In genomic region chr9:31167305-31167704, GRCm38 (mm10) we compare ENCODE assay signal across 19 mouse cellular contexts. TPM values are rescaled to one million over a fixed set of nuclear protein-coding genes. Genes with fewer than 3 reads are reported as not detected.
A peak's percentile ranks its signal among the peaks of the same experiment; 100 is the strongest.
DNase-seq lines count a peak whose midpoint lies in the region; ATAC-seq and TF ChIP-seq lines count a peak whose summit lies in the region.
"Had no signal": no experiment of that assay in that cellular context is flagged by ENCODE, and none has a peak within 500 bp of the region (broad histone marks: within the 10 kb centered on the region; RNA-seq: fewer than 3 reads in every experiment).

No protein-coding gene starts in this region.

- TF ChIP-seq CTCF in layer of hippocampus, adult 2 months (conservative IDR thresholded peaks at IDR 0.05), result no peak
- TF ChIP-seq CTCF in forebrain, postnatal 0 days (IDR thresholded peaks at IDR 0.05; ENCODE audit: low read depth), result no peak

- peak; percentile 54 for DNase-seq in cerebellum, adult 9-10 months
- DNase-seq in cerebellum, postnatal 14 days, result no peak
- no peak for DNase-seq in layer of hippocampus, adult 2 months (ENCODE audit: low spot score in 2 of 2)
- DNase-seq in layer of hippocampus, postnatal 14 days (ENCODE audit: low spot score in 2 of 2), result no peak
- peak; percentile 63 for DNase-seq in brain, adult 2 months (ENCODE audit: low read depth, low spot score)
- DNase-seq in forebrain, postnatal 0 days, result no peak
- DNase-seq: adrenal gland, postnatal 10 days; gastrocnemius, postnatal 10 days; heart, adult 18-20 months; heart, postnatal 14 days; kidney, adult 8-10 months had no signal

- H3K4me1 ChIP-seq in heart, embryonic 12.5 days (replicated peaks), result peaks cover 18% of the 10 kb centered on the region
- no peaks in the 10 kb centered on the region for H3K4me1 ChIP-seq in forebrain, postnatal 0 days (ENCODE audit: insufficient read depth)
- H3K4me1 ChIP-seq: embryonic facial prominence, embryonic 15.5 days; forebrain, embryonic 15.5 days; hindbrain, embryonic 13.5 days had no signal

- H3K9me3 ChIP-seq in heart, embryonic 12.5 days (replicated peaks), result no peaks in the 10 kb centered on the region
- no peaks in the 10 kb centered on the region for H3K9me3 ChIP-seq in forebrain, postnatal 0 days (ENCODE audit: low read length)
- H3K9me3 ChIP-seq: embryonic facial prominence, embryonic 15.5 days; forebrain, embryonic 15.5 days; heart, embryonic 10.5 days; heart, embryonic 15.5 days; hindbrain, embryonic 13.5 days had no signal

- 88% methylated on average over 13 of the region's 13 CpGs for WGBS in heart, embryonic 12.5 days
- WGBS in forebrain, postnatal 0 days, result 94% methylated on average over 13 of the region's 13 CpGs

- H3K27me3 ChIP-seq in heart, embryonic 12.5 days (replicated peaks), result no peaks in the 10 kb centered on the region
- no peaks in the 10 kb centered on the region for H3K27me3 ChIP-seq in forebrain, postnatal 0 days (ENCODE audit: insufficient read depth, low read length)
- H3K27me3 ChIP-seq: embryonic facial prominence, embryonic 15.5 days; forebrain, embryonic 15.5 days; heart, embryonic 15.5 days; hindbrain, embryonic 13.5 days had no signal

- peaks cover 73% of the 10 kb centered on the region for H3K36me3 ChIP-seq in heart, embryonic 12.5 days
- peaks cover 44% of the 10 kb centered on the region for H3K36me3 ChIP-seq in forebrain, postnatal 0 days (ENCODE audit: insufficient read depth)

- H3K27ac ChIP-seq in layer of hippocampus, adult 2 months, result peak overlapping the region; percentile 25; the same call in 1 of the 2 replicates
- H3K27ac ChIP-seq in heart, embryonic 12.5 days (ENCODE audit: poor library complexity, severe bottlenecking), result no peak overlapping the region
- H3K27ac ChIP-seq in forebrain, postnatal 0 days (ENCODE audit: low read depth, low read length), result no peak overlapping the region
- H3K27ac ChIP-seq: embryonic facial prominence, embryonic 15.5 days; forebrain, embryonic 15.5 days; heart, embryonic 10.5 days; heart, embryonic 15.5 days; hindbrain, embryonic 13.5 days had no signal

- ATAC-seq in heart, embryonic 12.5 days (ENCODE audit: insufficient number of reproducible peaks, low FRiP score), result no peak
- ATAC-seq in forebrain, postnatal 0 days, result no peak
- ATAC-seq: forebrain, embryonic 15.5 days; intestine, postnatal 0 days had no signal

- H3K4me2 ChIP-seq in heart, embryonic 12.5 days, result no peak overlapping the region
- no peak overlapping the region for H3K4me2 ChIP-seq in forebrain, postnatal 0 days (ENCODE audit: low read depth)
- H3K4me2 ChIP-seq: embryonic facial prominence, embryonic 15.5 days; forebrain, embryonic 15.5 days; heart, embryonic 15.5 days; hindbrain, embryonic 13.5 days had no signal

- no peak overlapping the region for H3K9ac ChIP-seq in heart, embryonic 12.5 days
- no peak overlapping the region for H3K9ac ChIP-seq in forebrain, postnatal 0 days
- H3K9ac ChIP-seq: embryonic facial prominence, embryonic 15.5 days; forebrain, embryonic 15.5 days; heart, embryonic 15.5 days; hindbrain, embryonic 13.5 days had no signal

- H3K4me3 ChIP-seq in layer of hippocampus, adult 2 months, result no peak overlapping the region
- no peak overlapping the region for H3K4me3 ChIP-seq in heart, embryonic 12.5 days
- no peak overlapping the region for H3K4me3 ChIP-seq in forebrain, postnatal 0 days (ENCODE audit: low read depth, low read length)
- H3K4me3 ChIP-seq: embryonic facial prominence, embryonic 15.5 days; erythroblast, embryonic 14.5 days; forebrain, embryonic 15.5 days; heart, embryonic 10.5 days; heart, embryonic 15.5 days; hindbrain, embryonic 13.5 days had no signal

RNA-seq across cellular contexts. Expression of gene St14, which starts 35.7 kb away (rescaled TPM):
- total RNA-seq in layer of hippocampus, adult 2 months (2021), result under 1 TPM; 0.61 to 0.79 TPM
- under 1 TPM; 0.67 to 0.93 TPM for total RNA-seq in layer of hippocampus, postnatal 14 days (2021)
- 1.3 and 1.5 TPM in 2 replicates for polyA plus RNA-seq in heart, embryonic 12.5 days (2016; fragmentation: Nextera tagmentation; extraction: Ambion mirVana)
- total RNA-seq in forebrain, postnatal 0 days (2014; rRNA removed), result 0.38 and 0.81 TPM in 2 replicates
- polyA plus RNA-seq in forebrain, postnatal 0 days (2015; fragmentation: Nextera tagmentation; extraction: Ambion mirVana), result 0.35 and 0.44 TPM in 2 replicates

RNA-seq across cellular contexts. Expression of gene Aplp2, which starts 44.3 kb away (rescaled TPM):
- total RNA-seq in layer of hippocampus, adult 2 months (2021), result 100 to 1,000 TPM; 447 to 470 TPM
- total RNA-seq in layer of hippocampus, postnatal 14 days (2021), result 100 to 1,000 TPM; 441 to 464 TPM
- polyA plus RNA-seq in heart, embryonic 12.5 days (2016; fragmentation: Nextera tagmentation; extraction: Ambion mirVana), result 344 and 358 TPM in 2 replicates
- total RNA-seq in forebrain, postnatal 0 days (2014; rRNA removed), result 240 and 341 TPM in 2 replicates
- polyA plus RNA-seq in forebrain, postnatal 0 days (2015; fragmentation: Nextera tagmentation; extraction: Ambion mirVana), result 251 and 328 TPM in 2 replicates

Comparison
In these comparisons a context has a peak if more than half of its experiments do, and no peak if none do; other contexts are left out.
1. DNase-seq: peak in cerebellum, adult 9-10 months (single experiment) and brain, adult 2 months (single experiment); none in cerebellum, postnatal 14 days (0 of 2), layer of hippocampus, adult 2 months (0 of 2), layer of hippocampus, postnatal 14 days (0 of 2) and forebrain, postnatal 0 days (single experiment).